Mouse (Mus musculus) olfactory bulb, adult 2 months (tissue): ENCODE measurements around the gene Vmn1r111. TPM values are rescaled to one million over a fixed set of nuclear protein-coding genes. Genes with fewer than 3 reads are reported as not detected.
"Not testable (repeated sequence)": the region's sequence is repeated elsewhere in the genome, so short reads cannot be mapped to it uniquely, and the experiment has no call there.

Experiments used
- H3K27ac ChIP-seq: fragments of 200-500 bp; 2 replicates; pipeline ENCODE4 v1.5.1; 2012; ENCODE audit warnings: low read depth, low read length; ENCODE audit not compliant: insufficient read depth
- H3K4me1 ChIP-seq: fragments of 200-500 bp; 2 replicates; pipeline ENCODE4 v1.6.1; 2012; ENCODE audit warnings: low read length; ENCODE audit not compliant: control insufficient read depth, insufficient read depth
- H3K4me3 ChIP-seq: fragments of 200-500 bp; 2 replicates; pipeline ENCODE4 v1.5.1; 2012; ENCODE audit warnings: mild to moderate bottlenecking, low read depth, low read length, moderate library complexity; ENCODE audit not compliant: insufficient read depth
- WGBS: fragments of 180-500 bp; shearing (Covaris S2); methylation state at CpG from one replicate; pipeline ENCODE4 v1.1.7; 2018; 5-methylcytosine and 5-hydroxymethylcytosine counted together
- polyA plus RNA-seq: library from polyadenylated mRNA; stranded (reverse); fragments of >200 nt; gene quantifications from 2 replicates; pipeline ENCODE4 v1.2.4, GENCODE M21; 2012; ENCODE audit warnings: low replicate concordance; ENCODE audit not compliant: missing spikeins, insufficient read depth, insufficient read length

The Vmn1r111 gene
- not detected in 2 replicates for polyA plus RNA-seq

GRCm38 (mm10) chr7:20703116-20703515 is at the start of gene Vmn1r111:
TSS of gene Vmn1r111 (minus strand) at chr7:20703216.
- not testable (repeated sequence) for H3K27ac ChIP-seq, H3K4me3 ChIP-seq, H3K4me1 ChIP-seq
- no CpG with 5 or more reads among the region's 2 CpGs for WGBS

- not testable (repeated sequence) for H3K4me1 ChIP-seq, H3K27ac ChIP-seq, H3K4me3 ChIP-seq
- WGBS = no CpG with 5 or more reads among the region's 1 CpGs
Observed at GRCm38 (mm10) chr7:20730524-20730923, 27.5 kb upstream of the Vmn1r111 start, which contains the start of gene Gm10668. TSS of gene Gm10668 (minus strand) at chr7:20730624.

- H3K27ac ChIP-seq, H3K4me1 ChIP-seq, H3K4me3 ChIP-seq: not testable (repeated sequence)
- WGBS = no CpG with 5 or more reads among the region's 3 CpGs
Observed at GRCm38 (mm10) chr7:20668618-20669017, 34.4 kb downstream of the Vmn1r111 start, which contains the start of gene Vmn1r107. TSS of gene Vmn1r107 (plus strand) at chr7:20668918.

Other genes with a start within 250 kb of the Vmn1r111 start
- gene Gm10670, start 228.3 kb downstream of the Vmn1r111 start, polyA plus RNA-seq = not detected in 2 replicates
- gene Vmn1r103, start 192.7 kb downstream of the Vmn1r111 start, polyA plus RNA-seq = not detected in 2 replicates
- not detected in 2 replicates for gene Vmn1r104, start 169.4 kb downstream of the Vmn1r111 start, polyA plus RNA-seq
- gene Gm5726, start 157.5 kb downstream of the Vmn1r111 start, polyA plus RNA-seq = not detected in 2 replicates
- gene Gm4141, start 127.0 kb downstream of the Vmn1r111 start, polyA plus RNA-seq = not detected in 2 replicates
- gene Gm4513, start 104.2 kb downstream of the Vmn1r111 start, polyA plus RNA-seq = not detected in 2 replicates
- gene Vmn1r107, start 34.3 kb downstream of the Vmn1r111 start, polyA plus RNA-seq = not detected in 2 replicates
- not detected in 2 replicates for gene Gm10668, start 27.4 kb upstream of the Vmn1r111 start, polyA plus RNA-seq
- not detected in 2 replicates for gene Vmn1r112, start 68.0 kb upstream of the Vmn1r111 start, polyA plus RNA-seq
- not detected in 2 replicates for gene Vmn1r113, start 84.1 kb upstream of the Vmn1r111 start, polyA plus RNA-seq
- not detected in 2 replicates for gene Vmn1r114, start 109.0 kb upstream of the Vmn1r111 start, polyA plus RNA-seq
- gene Vmn1r115, start 141.8 kb upstream of the Vmn1r111 start, polyA plus RNA-seq = not detected in 2 replicates
- not detected in 2 replicates for gene Vmn1r116, start 169.0 kb upstream of the Vmn1r111 start, polyA plus RNA-seq
- not detected in 2 replicates for gene Vmn1r117, start 180.9 kb upstream of the Vmn1r111 start, polyA plus RNA-seq
- not detected in 2 replicates for gene Vmn1r118, start 209.1 kb upstream of the Vmn1r111 start, polyA plus RNA-seq